Mouse (Mus musculus): ENCODE results near the gene Stim1. TPM values are rescaled to one million over a fixed set of nuclear protein-coding genes. Genes with fewer than 3 reads are reported as not detected.

The Stim1 gene
- total RNA-seq, 1 experiment: 22.4 TPM

DNA sequence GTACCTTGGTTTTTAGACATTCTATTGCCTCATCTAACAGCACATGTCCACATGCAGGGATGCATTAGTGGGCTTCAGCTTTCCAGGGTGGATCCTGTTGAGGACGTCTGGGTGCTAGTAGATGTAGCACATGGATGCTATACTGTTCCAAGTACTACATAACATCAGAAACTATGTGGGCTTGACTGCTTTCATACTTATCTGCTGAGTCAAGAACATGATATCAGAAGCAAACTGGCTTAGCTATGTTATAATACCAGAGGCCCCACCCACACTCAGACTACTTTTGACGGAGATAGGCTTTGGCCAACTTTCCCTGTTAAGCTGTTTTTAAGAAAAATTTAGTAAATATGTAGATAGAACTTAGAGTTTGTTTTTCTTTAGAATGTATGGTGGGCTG is 176.7 kb downstream of the Stim1 start:
- in situ Hi-C loops (cut with MboI; ENCODE audit: low sequenced_read_pairs in 2 of 2, unreplicated experiment in 2 of 2): no loop called here
- peaks cover 2% of the 10 kb centered on the region in 2 experiments; a peak in 1 of 4 replicates for H3K4me1 ChIP-seq (ENCODE audit: control insufficient read depth in 2 of 2, insufficient read depth in 2 of 2, low read length in 2 of 2, poor library complexity in 1 of 2)
- H3K4me3 ChIP-seq (ENCODE audit: insufficient read depth in 1 of 2, low read depth in 1 of 2, low read length in 2 of 2, poor library complexity in 1 of 2, severe bottlenecking in 1 of 2): no peak overlapping the region
- H3K36me3 ChIP-seq (ENCODE audit: control insufficient read depth, insufficient read depth, low read length, poor library complexity, severe bottlenecking): peaks cover 19% of the 10 kb centered on the region
- H3K9me3 ChIP-seq (ENCODE audit: control insufficient read depth, insufficient read depth, low read depth, low read length): no peaks in the 10 kb centered on the region
- H3K9ac ChIP-seq (ENCODE audit: insufficient read depth, low read depth, low read length, poor library complexity, severe bottlenecking): no peak overlapping the region
- TF ChIP-seq HCFC1 (IDR thresholded peaks at IDR 0.05; ENCODE audit: borderline replicate concordance, insufficient read depth, low read length): no peak
- no peak for TF ChIP-seq ZNF384 (IDR thresholded peaks at IDR 0.05; ENCODE audit: low read depth, low read length)
- no peak for TF ChIP-seq CHD2 (IDR thresholded peaks at IDR 0.05; ENCODE audit: low read depth, low read length)
- TF ChIP-seq ZC3H11A (IDR thresholded peaks at IDR 0.05; ENCODE audit: borderline replicate concordance, low read depth, low read length): no peak
- TF ChIP-seq MAFK (IDR thresholded peaks at IDR 0.05; ENCODE audit: insufficient read depth, low read depth, low read length): no peak
- no peak overlapping the region for H3K27ac ChIP-seq (ENCODE audit: insufficient read depth, low read depth, low read length, poor library complexity, severe bottlenecking)
- DNase-seq (ENCODE audit: low read depth, low spot score): no peak

DNA sequence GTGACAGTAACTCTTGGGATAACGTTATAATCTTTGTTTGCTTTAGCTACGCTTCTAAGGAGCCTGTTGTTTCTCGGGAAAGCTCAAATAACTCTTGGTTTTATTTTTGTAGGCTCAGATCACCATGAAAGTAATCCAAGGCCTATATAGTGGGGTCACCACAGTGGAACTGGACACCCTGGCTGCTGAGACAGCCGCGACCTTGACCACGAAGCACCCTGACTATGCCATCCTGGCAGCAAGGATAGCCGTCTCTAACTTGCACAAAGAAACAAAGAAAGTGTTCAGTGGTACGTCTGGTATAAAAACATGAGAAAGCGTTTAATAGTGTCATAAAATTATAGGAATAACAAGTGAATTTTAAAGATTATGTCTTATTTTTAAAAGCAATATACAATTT is 178.8 kb downstream of the Stim1 start:
- peaks cover 0 to 2% of the 10 kb centered on the region in 2 experiments; a peak in 1 of 4 replicates for H3K4me1 ChIP-seq (ENCODE audit: control insufficient read depth in 2 of 2, insufficient read depth in 2 of 2, low read length in 2 of 2, poor library complexity in 1 of 2)
- DNase-seq (ENCODE audit: low read depth, low spot score): no peak
- no peaks in the 10 kb centered on the region for H3K9me3 ChIP-seq (ENCODE audit: control insufficient read depth, insufficient read depth, low read depth, low read length)
- in situ Hi-C loops (cut with MboI; ENCODE audit: low sequenced_read_pairs in 2 of 2, unreplicated experiment in 2 of 2): no loop called here
- H3K4me3 ChIP-seq (ENCODE audit: insufficient read depth in 1 of 2, low read depth in 1 of 2, low read length in 2 of 2, poor library complexity in 1 of 2, severe bottlenecking in 1 of 2): no peak overlapping the region
- TF ChIP-seq ZC3H11A (IDR thresholded peaks at IDR 0.05; ENCODE audit: borderline replicate concordance, low read depth, low read length) (no peak), MAFK (IDR thresholded peaks at IDR 0.05; ENCODE audit: insufficient read depth, low read depth, low read length) (no peak), ZNF384 (IDR thresholded peaks at IDR 0.05; ENCODE audit: low read depth, low read length) (no peak), HCFC1 (IDR thresholded peaks at IDR 0.05; ENCODE audit: borderline replicate concordance, insufficient read depth, low read length) (no peak), CHD2 (IDR thresholded peaks at IDR 0.05; ENCODE audit: low read depth, low read length) (no peak)
- H3K9ac ChIP-seq (ENCODE audit: insufficient read depth, low read depth, low read length, poor library complexity, severe bottlenecking): no peak overlapping the region
- peaks cover 24% of the 10 kb centered on the region for H3K36me3 ChIP-seq (ENCODE audit: control insufficient read depth, insufficient read depth, low read length, poor library complexity, severe bottlenecking)
- H3K27ac ChIP-seq (ENCODE audit: insufficient read depth, low read depth, low read length, poor library complexity, severe bottlenecking): no peak overlapping the region

DNA sequence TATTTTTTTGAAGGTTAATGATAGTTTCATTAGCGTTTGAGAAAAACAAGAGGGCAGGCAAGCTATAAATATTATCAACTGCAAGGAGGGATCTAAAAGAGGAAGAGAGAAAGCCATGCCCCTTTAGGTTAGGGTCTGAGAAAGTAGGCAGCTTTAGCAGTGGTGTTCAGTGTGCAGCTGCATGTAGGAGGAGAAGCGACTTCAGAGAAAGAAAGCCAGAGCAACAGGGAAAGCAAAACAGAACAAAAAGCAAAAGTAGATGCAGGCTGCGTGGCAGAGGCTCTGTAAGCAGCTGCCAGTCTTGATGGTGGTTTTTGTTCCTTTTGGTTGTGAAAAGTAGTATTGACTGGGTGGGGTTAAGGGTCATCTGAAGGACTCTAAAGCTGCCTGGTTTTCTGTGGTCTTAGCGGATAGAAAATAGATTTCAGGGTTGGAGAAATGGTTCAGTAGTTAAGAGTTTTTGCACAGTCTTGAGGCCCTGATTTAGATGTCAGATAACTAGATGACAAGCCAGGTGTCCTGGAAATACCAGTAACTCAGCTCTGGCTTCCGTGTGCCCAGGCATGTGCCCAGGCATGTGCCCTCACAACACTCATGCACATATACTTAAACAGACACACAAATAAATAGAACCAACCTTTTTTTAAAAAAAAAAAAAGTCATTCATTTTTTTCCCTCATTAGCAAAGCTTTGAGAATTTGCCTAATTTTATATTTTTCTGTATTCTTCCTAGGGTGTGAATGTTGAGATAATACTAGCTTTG is 191.2 kb downstream of the Stim1 start:
- Histone ChIP-seq H3K9me3 (ENCODE audit: control insufficient read depth, insufficient read depth, low read depth, low read length) (no peaks in the 10 kb centered on the region), H3K9ac (ENCODE audit: insufficient read depth, low read depth, low read length, poor library complexity, severe bottlenecking) (no peak overlapping the region), H3K4me3 (ENCODE audit: insufficient read depth in 1 of 2, low read depth in 1 of 2, low read length in 2 of 2, poor library complexity in 1 of 2, severe bottlenecking in 1 of 2) (no peak overlapping the region), H3K4me1 (ENCODE audit: control insufficient read depth in 2 of 2, insufficient read depth in 2 of 2, low read length in 2 of 2, poor library complexity in 1 of 2) (peaks cover 0 to 3% of the 10 kb centered on the region in 2 experiments; a peak in 2 of 4 replicates), H3K27ac (ENCODE audit: insufficient read depth, low read depth, low read length, poor library complexity, severe bottlenecking) (peak overlapping the region; percentile 55; the same call in 1 of the 2 replicates), H3K36me3 (ENCODE audit: control insufficient read depth, insufficient read depth, low read length, poor library complexity, severe bottlenecking) (peaks cover 33% of the 10 kb centered on the region)
- in situ Hi-C loops (cut with MboI; ENCODE audit: low sequenced_read_pairs in 2 of 2, unreplicated experiment in 2 of 2): loop anchor here (10.0 to 25.0 kb wide), 2 partner anchors 321 to 334 kb away; no protein-coding TSS in a partner anchor
- no peak for TF ChIP-seq ZC3H11A (IDR thresholded peaks at IDR 0.05; ENCODE audit: borderline replicate concordance, low read depth, low read length)
- no peak for TF ChIP-seq HCFC1 (IDR thresholded peaks at IDR 0.05; ENCODE audit: borderline replicate concordance, insufficient read depth, low read length)
- no peak for TF ChIP-seq ZNF384 (IDR thresholded peaks at IDR 0.05; ENCODE audit: low read depth, low read length)
- TF ChIP-seq CHD2 (IDR thresholded peaks at IDR 0.05; ENCODE audit: low read depth, low read length): no peak
- no peak for DNase-seq (ENCODE audit: low read depth, low spot score)

DNA sequence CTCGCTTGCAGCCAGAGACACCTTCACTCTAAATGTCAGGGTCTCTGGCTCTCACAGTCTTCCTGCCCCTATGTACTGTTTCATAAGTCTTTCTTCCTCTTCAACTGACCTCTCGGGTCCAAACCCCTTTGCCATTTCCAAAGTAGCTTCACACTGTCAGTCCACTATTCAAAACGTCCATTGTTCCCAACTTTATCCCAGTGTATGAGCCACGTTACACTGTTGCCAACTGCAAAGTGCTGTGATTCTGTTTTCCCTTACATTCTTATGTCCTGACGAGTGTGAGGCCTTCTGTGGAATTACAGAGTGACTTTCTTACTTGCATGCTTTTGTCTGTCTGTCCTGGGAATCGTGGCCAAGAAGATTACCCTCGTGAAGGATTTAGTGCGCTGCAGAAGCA is 200.0 kb downstream of the Stim1 start:
- peaks cover 2% of the 10 kb centered on the region in 2 experiments; a peak in 3 of 4 replicates for H3K4me1 ChIP-seq (ENCODE audit: control insufficient read depth in 2 of 2, insufficient read depth in 2 of 2, low read length in 2 of 2, poor library complexity in 1 of 2)
- TF ChIP-seq HCFC1 (IDR thresholded peaks at IDR 0.05; ENCODE audit: borderline replicate concordance, insufficient read depth, low read length): no peak
- no peak for TF ChIP-seq MAFK (IDR thresholded peaks at IDR 0.05; ENCODE audit: insufficient read depth, low read depth, low read length)
- no peak for TF ChIP-seq ZNF384 (IDR thresholded peaks at IDR 0.05; ENCODE audit: low read depth, low read length)
- H3K4me3 ChIP-seq (ENCODE audit: insufficient read depth in 1 of 2, low read depth in 1 of 2, low read length in 2 of 2, poor library complexity in 1 of 2, severe bottlenecking in 1 of 2): no peak overlapping the region
- H3K36me3 ChIP-seq (ENCODE audit: control insufficient read depth, insufficient read depth, low read length, poor library complexity, severe bottlenecking): peaks cover 24% of the 10 kb centered on the region
- H3K9ac ChIP-seq (ENCODE audit: insufficient read depth, low read depth, low read length, poor library complexity, severe bottlenecking): no peak overlapping the region
- no peaks in the 10 kb centered on the region for H3K9me3 ChIP-seq (ENCODE audit: control insufficient read depth, insufficient read depth, low read depth, low read length)
- no peak overlapping the region for H3K27ac ChIP-seq (ENCODE audit: insufficient read depth, low read depth, low read length, poor library complexity, severe bottlenecking)
- in situ Hi-C loops (cut with MboI; ENCODE audit: low sequenced_read_pairs in 2 of 2, unreplicated experiment in 2 of 2): loop anchor here in 1 of 2 experiments (25.0 kb wide), 1 partner anchor 330 kb away; no protein-coding TSS in a partner anchor
- DNase-seq (ENCODE audit: low read depth, low spot score): no peak

Measured in ES-E14 (cell line).